Mouse (Mus musculus): ENCODE results near the gene Gm17067.
A peak's percentile ranks its signal among the peaks of the same experiment; 100 is the strongest.
"Not testable (repeated sequence)": the region's sequence is repeated elsewhere in the genome, so short reads cannot be mapped to it uniquely, and the experiment has no call there.

The Gm17067 gene

DNA sequence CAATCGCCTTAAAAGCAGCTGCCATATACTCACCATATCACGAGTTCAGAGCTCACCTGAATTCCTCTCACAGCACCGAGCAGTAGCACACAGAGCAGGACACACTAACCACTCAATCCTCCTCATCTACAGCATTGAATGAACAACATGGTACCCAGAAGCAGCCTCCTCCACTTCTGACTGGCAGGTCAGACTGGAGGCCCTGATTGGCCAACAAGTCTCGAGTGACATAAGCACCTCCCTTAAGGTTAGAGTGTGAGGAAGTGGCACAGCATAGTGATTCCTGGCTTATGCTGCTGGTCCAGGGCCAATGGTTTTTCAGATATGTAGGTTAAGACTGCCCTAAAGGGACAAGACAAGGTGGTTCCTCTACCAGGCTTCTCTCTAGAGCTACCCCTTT lies at the start of gene Gm17067:
Gm17067 (minus strand) TSS at position 101 of the 400 bp plus-strand sequence.
- not testable (repeated sequence) for DNase-seq (ENCODE audit: low read depth)

DNA sequence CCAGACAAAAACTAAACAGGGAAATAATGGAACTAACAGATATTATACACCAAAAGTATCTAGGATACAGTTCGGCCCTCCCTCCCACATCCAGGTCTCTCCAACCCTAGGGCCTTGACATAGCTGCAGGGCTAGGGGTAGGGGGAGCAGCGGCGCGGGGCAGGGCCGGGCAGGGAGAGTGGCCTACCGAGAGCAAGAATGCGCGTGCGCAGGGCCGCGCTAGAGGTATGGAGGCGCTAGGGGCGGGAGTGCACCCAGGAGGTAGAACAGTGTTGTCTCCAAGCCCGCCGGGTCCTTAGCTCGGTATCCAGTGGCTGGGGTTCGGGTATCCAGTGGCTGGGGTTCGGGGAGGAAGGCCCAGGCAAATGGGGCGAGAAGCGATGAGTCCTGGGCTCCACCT lies 23.0 kb upstream of the Gm17067 start:
- no peak for DNase-seq (ENCODE audit: low read depth)

DNA sequence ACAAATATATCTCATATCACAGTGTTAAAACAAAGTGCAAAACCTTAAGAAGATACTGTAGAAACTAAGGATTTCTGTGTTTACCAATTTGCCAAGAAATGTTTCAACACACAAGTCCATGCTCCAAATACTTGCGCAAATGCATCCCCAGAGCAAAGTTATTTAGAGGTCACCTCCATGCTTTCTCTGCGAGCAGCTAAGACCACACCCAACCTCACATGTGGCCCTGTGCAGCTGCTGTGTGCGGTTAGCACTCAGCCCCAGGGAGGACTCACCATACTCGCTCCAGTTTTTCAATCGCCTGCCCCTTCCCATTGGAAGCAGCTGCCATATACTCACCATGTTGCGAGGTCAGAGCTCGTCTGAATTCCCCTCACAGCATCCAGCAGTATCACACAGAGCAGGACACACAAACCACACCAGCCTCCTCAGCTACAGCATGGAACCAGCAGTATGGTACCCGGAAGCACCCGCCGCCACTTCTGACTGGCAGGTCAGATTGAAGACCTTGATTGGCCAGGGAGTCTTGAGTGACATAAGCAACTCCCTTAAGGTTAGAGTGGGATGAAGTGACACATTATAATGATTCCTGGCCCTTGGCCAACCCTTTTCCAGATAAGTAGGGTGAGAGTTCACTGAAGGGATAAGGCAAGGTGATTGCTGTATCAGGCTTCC lies 11.9 kb upstream of the Gm17067 start:
- no peak for DNase-seq (ENCODE audit: low read depth)

DNA sequence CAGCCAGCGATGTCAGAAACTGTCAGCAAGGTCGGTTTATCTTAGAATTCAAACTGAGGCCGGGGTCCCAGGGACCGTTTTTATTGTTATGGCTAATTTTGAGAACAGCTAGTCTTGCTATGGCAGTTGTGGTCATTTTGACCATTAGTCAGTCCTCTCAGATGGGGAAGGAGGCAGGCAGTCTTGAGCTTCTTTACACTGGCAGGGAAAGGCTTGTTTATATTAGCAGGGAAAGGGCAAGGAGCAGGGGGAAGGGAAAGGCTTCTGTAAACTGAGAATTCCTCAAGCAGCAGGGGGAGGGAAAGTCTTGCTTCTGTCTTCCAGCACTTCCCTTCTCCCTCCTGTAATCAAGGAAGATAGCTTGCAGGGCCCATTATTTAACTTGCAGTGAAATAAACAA lies 33.6 kb downstream of the Gm17067 start:
- DNase-seq (ENCODE audit: low read depth), result peak; percentile 1

DNA sequence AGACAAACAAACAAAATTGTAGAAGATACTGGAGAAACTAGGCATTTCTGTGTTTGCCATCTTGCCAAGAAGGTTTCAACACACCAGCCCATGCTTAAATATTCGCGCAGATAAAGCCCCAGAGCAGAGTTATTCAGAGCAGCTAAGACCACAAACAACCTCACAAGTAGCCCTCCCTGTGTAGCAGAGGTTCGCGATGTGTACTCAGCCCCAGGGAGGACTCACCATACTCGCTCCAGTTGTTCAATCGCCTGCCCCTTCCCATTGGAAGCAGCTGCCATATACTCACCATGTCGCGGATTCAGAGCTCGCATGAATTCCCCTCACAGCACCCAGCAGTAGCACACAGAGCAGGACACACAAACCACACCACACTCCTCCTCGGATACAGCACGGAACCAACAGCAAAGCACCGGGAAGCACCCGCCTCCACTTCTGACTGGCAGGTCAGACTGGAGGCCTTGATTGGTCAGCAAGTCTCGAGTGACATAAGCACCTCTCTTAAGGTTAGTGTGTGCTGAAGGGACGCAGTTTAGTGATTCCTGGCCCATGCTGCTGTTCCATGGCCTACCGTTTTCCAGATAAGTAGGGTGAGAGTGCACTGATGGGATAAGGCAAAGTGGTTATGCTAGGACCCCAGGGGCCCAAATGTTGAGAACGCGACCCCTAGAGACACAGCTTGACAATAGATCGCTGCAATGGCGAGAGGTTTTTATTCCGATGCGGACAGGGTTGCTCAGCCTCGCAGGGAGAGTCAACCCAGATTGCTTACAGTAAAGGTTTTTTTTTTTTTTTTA lies 34.3 kb downstream of the Gm17067 start, which contains the start of gene Zfp975:
Zfp975 (minus strand) TSS at position 381 of the 797 bp plus-strand sequence.
- peak; percentile 87 for DNase-seq (ENCODE audit: low read depth)

DNA sequence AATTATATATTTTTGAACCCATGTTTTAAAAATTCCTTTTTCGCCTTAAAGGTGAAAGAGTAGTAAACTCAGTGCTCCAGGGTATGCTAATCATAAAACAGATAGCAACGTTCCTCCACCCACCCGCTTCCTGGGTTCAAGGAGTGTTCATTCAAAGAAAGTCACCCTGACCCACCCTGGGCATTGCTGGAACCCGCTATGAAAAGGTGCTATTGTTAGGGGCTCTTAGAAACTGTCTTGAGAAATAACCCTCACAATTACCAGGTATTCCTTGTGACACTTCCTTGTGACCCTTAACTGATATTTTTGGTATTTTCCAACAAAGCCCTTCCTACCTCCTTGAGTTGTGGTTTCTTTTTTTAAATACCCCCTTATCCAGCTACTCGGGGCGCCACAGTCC lies 46.7 kb downstream of the Gm17067 start:
- not testable (repeated sequence) for DNase-seq (ENCODE audit: low read depth)

DNA sequence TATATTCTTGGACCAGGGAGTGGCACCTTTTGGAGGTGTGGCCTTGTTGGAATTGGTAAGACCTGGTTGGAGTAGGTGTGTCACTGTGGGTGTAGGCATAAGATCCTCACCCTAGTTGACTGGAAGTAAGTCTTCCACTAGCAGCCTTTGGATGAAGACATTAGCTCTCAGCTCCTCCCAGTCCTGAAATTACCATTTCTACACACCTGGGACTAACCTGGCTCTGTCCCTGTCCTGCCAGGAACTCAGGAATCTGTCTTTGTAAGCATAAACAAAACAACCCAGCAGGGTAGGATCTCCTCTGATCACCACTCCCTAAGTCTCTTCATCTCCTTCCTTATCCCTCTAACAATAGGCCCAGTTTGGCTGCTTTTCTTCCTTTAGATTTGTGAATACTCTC lies 47.2 kb downstream of the Gm17067 start:
- DNase-seq (ENCODE audit: low read depth), result not testable (repeated sequence)

DNA sequence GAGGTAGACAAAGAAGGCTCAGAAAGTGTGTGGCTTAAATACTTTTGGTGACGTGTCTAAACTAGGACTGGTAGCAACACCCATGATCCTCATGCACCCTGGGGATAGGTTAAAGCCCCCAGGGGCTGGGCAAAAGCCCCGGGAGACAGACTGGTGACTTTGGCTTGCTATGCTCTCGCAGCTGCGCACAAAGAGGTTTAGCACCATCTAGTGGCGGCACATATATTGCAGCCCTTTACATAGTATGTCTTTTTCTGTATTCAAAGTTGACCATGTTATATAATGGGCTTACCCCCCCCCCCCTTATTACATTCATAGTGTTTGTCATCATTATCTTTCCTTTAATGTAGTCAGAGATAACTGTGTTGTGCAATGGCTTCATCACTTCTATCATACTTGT lies 66.7 kb downstream of the Gm17067 start:
- DNase-seq (ENCODE audit: low read depth), result peak; percentile 7

Data from 416B (cell line).